Mouse (Mus musculus) midbrain, embryonic 16.5 days (tissue): ENCODE data around the gene A330070K13Rik. TPM values are rescaled to one million over a fixed set of nuclear protein-coding genes. Genes with fewer than 3 reads are reported as not detected.

Source experiments
- ATAC-seq: fragments of 200-750 bp; cut with Nextera tagmentation; 2 replicates; pipeline ENCODE4 v1.8.0; 2017; ENCODE audit warnings: moderate TSS enrichment
- H3K27ac ChIP-seq: fragments of 300-500 bp; sonication (generic); 2 replicates; pipeline ENCODE4 v1.5.1; 2014; ENCODE audit warnings: mild to moderate bottlenecking, low read length, mixed read lengths
- H3K27me3 ChIP-seq: fragments of 300-500 bp; sonication (generic); 2 replicates; pipeline ENCODE4 v1.6.1; 2014; ENCODE audit warnings: low read depth, low read length, mixed read lengths; ENCODE audit not compliant: control insufficient read depth, insufficient read depth
- H3K36me3 ChIP-seq: fragments of 300-500 bp; sonication (generic); 2 replicates; pipeline ENCODE4 v1.6.1; 2014; ENCODE audit warnings: mild to moderate bottlenecking, low read length, moderate library complexity, mixed read lengths; ENCODE audit not compliant: control insufficient read depth, insufficient read depth
- H3K4me1 ChIP-seq: fragments of 300-500 bp; sonication (generic); 2 replicates; pipeline ENCODE4 v1.6.1; 2014; ENCODE audit warnings: mild to moderate bottlenecking, low read length, mixed read lengths; ENCODE audit not compliant: control insufficient read depth, insufficient read depth
- H3K4me2 ChIP-seq: fragments of 300-500 bp; sonication (generic); 2 replicates; pipeline ENCODE4 v1.6.1; 2014; ENCODE audit warnings: mild to moderate bottlenecking, low read length, mixed read lengths
- H3K4me3 ChIP-seq: fragments of 300-500 bp; sonication (generic); 2 replicates; pipeline ENCODE4 v1.5.1; 2014; ENCODE audit warnings: low read depth, mild to moderate bottlenecking, low read length, moderate library complexity, mixed read lengths
- H3K9ac ChIP-seq: fragments of 300-500 bp; sonication (generic); 2 replicates; pipeline ENCODE4 v1.6.1; 2014; ENCODE audit warnings: low read depth, low read length, mixed read lengths
- H3K9me3 ChIP-seq: fragments of 300-500 bp; sonication (generic); replicated peaks from 2 replicates; pipeline ENCODE4 v1.6.1; 2014; ENCODE audit warnings: mild to moderate bottlenecking, low read length, mixed read lengths; ENCODE audit not compliant: control insufficient read depth, poor library complexity, severe bottlenecking
- WGBS: fragments of 180-500 bp; shearing (Covaris S2); extraction: QIAGEN DNeasy Blood & Tissue Kit; methylation state at CpG from one replicate; pipeline ENCODE4 v1.1.7; 2014; 5-methylcytosine and 5-hydroxymethylcytosine counted together
- polyA plus RNA-seq: library from polyadenylated mRNA; unstranded; fragments of >200 nt; fragmentation: Nextera tagmentation; extraction: Ambion mirVana; gene quantifications from 2 replicates; pipeline ENCODE4 v1.2.1, GENCODE M21; 2015

Gene A330070K13Rik
- polyA plus RNA-seq, 1 experiment from 2014 or later: not detected

- peaks cover 17% of the 10 kb centered on the region for H3K36me3 ChIP-seq
- no peak overlapping the region for H3K4me3 ChIP-seq
- H3K27me3 ChIP-seq: no peaks in the 10 kb centered on the region
- no peak overlapping the region for H3K4me2 ChIP-seq
- H3K9me3 ChIP-seq: no peaks in the 10 kb centered on the region
- no peak overlapping the region for H3K27ac ChIP-seq
- WGBS: 93% methylated on average over 15 of the region's 15 CpGs
- H3K9ac ChIP-seq: no peak overlapping the region
- no peaks in the 10 kb centered on the region for H3K4me1 ChIP-seq
- ATAC-seq: no peak
Measured at GRCm38 (mm10) chr5:130340656-130341055, 43.8 kb downstream of the A330070K13Rik start.

GRCm38 (mm10) chr5:130335462-130335861, 49.0 kb downstream of the A330070K13Rik start:
- H3K27ac ChIP-seq: no peak overlapping the region
- no peaks in the 10 kb centered on the region for H3K9me3 ChIP-seq
- WGBS: 98% methylated on average over 4 of the region's 4 CpGs
- H3K4me3 ChIP-seq: no peak overlapping the region
- 0 out of 2 replicates have a peak, but pooled peaks cover 2% of the 10 kb centered on the region for H3K4me1 ChIP-seq
- H3K36me3 ChIP-seq: peaks cover 12% of the 10 kb centered on the region; the same call in 1 of the 2 replicates
- H3K4me2 ChIP-seq: no peak overlapping the region
- no peak for ATAC-seq
- no peaks in the 10 kb centered on the region for H3K27me3 ChIP-seq
- H3K9ac ChIP-seq: no peak overlapping the region

- Histone ChIP-seq H3K36me3 (peaks cover 12% of the 10 kb centered on the region; the same call in 1 of the 2 replicates), H3K4me1 (0 out of 2 replicates have a peak, but pooled peaks cover 2% of the 10 kb centered on the region), H3K27ac (no peak overlapping the region), H3K9me3 (no peaks in the 10 kb centered on the region), H3K4me2 (no peak overlapping the region), H3K9ac (no peak overlapping the region), H3K4me3 (no peak overlapping the region), H3K27me3 (no peaks in the 10 kb centered on the region)
- no peak for ATAC-seq
- WGBS: 92% methylated on average over 11 of the region's 11 CpGs
Measured at GRCm38 (mm10) chr5:130333971-130334370, 50.5 kb downstream of the A330070K13Rik start.

- Histone ChIP-seq H3K4me3 (no peak overlapping the region), H3K36me3 (peaks cover 12% of the 10 kb centered on the region; the same call in 1 of the 2 replicates), H3K4me1 (0 out of 2 replicates have a peak, but pooled peaks cover 2% of the 10 kb centered on the region), H3K27ac (no peak overlapping the region), H3K4me2 (no peak overlapping the region), H3K27me3 (no peaks in the 10 kb centered on the region), H3K9ac (no peak overlapping the region), H3K9me3 (no peaks in the 10 kb centered on the region)
- ATAC-seq: no peak
- 77% methylated on average over 7 of the region's 7 CpGs for WGBS
Measured at GRCm38 (mm10) chr5:130333566-130333965, 50.9 kb downstream of the A330070K13Rik start.

- 59% methylated on average over 4 of the region's 4 CpGs for WGBS
- no peak overlapping the region for H3K4me3 ChIP-seq
- no peak overlapping the region for H3K27ac ChIP-seq
- H3K9me3 ChIP-seq: no peaks in the 10 kb centered on the region
- H3K4me1 ChIP-seq: 0 out of 2 replicates have a peak, but pooled peaks cover 2% of the 10 kb centered on the region
- H3K27me3 ChIP-seq: no peaks in the 10 kb centered on the region
- no peak overlapping the region for H3K9ac ChIP-seq
- peaks cover 9% of the 10 kb centered on the region; the same call in 1 of the 2 replicates for H3K36me3 ChIP-seq
- no peak for ATAC-seq
- H3K4me2 ChIP-seq: no peak overlapping the region
Measured at GRCm38 (mm10) chr5:130331206-130331605, 53.2 kb downstream of the A330070K13Rik start.

GRCm38 (mm10) chr5:130330801-130331200, 53.6 kb downstream of the A330070K13Rik start:
- no peak overlapping the region for H3K4me2 ChIP-seq
- no peak overlapping the region for H3K27ac ChIP-seq

GRCm38 (mm10) chr5:130329889-130330288, 54.5 kb downstream of the A330070K13Rik start:
- H3K27ac ChIP-seq: no peak overlapping the region
- no peak overlapping the region for H3K9ac ChIP-seq
- H3K36me3 ChIP-seq: peaks cover 6% of the 10 kb centered on the region; the same call in 1 of the 2 replicates
- no peaks in the 10 kb centered on the region for H3K27me3 ChIP-seq
- 88% methylated on average over 2 of the region's 2 CpGs for WGBS
- H3K9me3 ChIP-seq: no peaks in the 10 kb centered on the region
- H3K4me1 ChIP-seq: 0 out of 2 replicates have a peak, but pooled peaks cover 2% of the 10 kb centered on the region
- H3K4me2 ChIP-seq: no peak overlapping the region
- no peak for ATAC-seq
- no peak overlapping the region for H3K4me3 ChIP-seq

More at GRCm38 (mm10) chr5:130330801-130331200, 53.6 kb downstream of the A330070K13Rik start:
- Histone ChIP-seq H3K9ac (no peak overlapping the region), H3K27me3 (no peaks in the 10 kb centered on the region), H3K9me3 (no peaks in the 10 kb centered on the region), H3K4me3 (no peak overlapping the region), H3K4me1 (0 out of 2 replicates have a peak, but pooled peaks cover 2% of the 10 kb centered on the region), H3K36me3 (peaks cover 6% of the 10 kb centered on the region; the same call in 1 of the 2 replicates)
- ATAC-seq: no peak
- WGBS: 90% methylated on average over 4 of the region's 4 CpGs

Other genes with a start within 250 kb of the A330070K13Rik start
- gene Kctd7, start 239.8 kb downstream of the A330070K13Rik start, polyA plus RNA-seq: 20.2 and 21.4 TPM in 2 replicates
- gene Rabgef1, start 212.8 kb downstream of the A330070K13Rik start, polyA plus RNA-seq: 46.7 and 48.7 TPM in 2 replicates
- gene Tmem248, start 167.6 kb downstream of the A330070K13Rik start, polyA plus RNA-seq: 24.6 and 25.6 TPM in 2 replicates
- 52.9 and 54.6 TPM in 2 replicates for gene Sbds, start 129.1 kb downstream of the A330070K13Rik start, polyA plus RNA-seq
- gene Tyw1, start 129.0 kb downstream of the A330070K13Rik start, polyA plus RNA-seq: 20.2 and 23.0 TPM in 2 replicates
- 23.0 and 32.7 TPM in 2 replicates for gene Caln1, start 15.2 kb downstream of the A330070K13Rik start, polyA plus RNA-seq